Mouse (Mus musculus) stomach, embryonic 15.5 days (tissue): ENCODE measurements around the gene Catsper2. TPM values are rescaled to one million over a fixed set of nuclear protein-coding genes. Genes with fewer than 3 reads are reported as not detected.
"Not testable (repeated sequence)": the region's sequence is repeated elsewhere in the genome, so short reads cannot be mapped to it uniquely, and the experiment has no call there.

Source experiments
- ATAC-seq: fragments of 200-750 bp; cut with Nextera tagmentation; 2 replicates; pipeline ENCODE4 v1.8.0; 2017; ENCODE audit warnings: low read depth, moderate number of reproducible peaks, moderate TSS enrichment; ENCODE audit not compliant: insufficient read depth, low FRiP score
- H3K27ac ChIP-seq: fragments of 300-500 bp; sonication (generic); 2 replicates; pipeline ENCODE4 v1.5.1; 2015; ENCODE audit warnings: mild to moderate bottlenecking, inconsistent platforms
- H3K27me3 ChIP-seq: fragments of 300-500 bp; sonication (generic); replicated peaks from 2 replicates; pipeline ENCODE4 v1.6.1; 2015; ENCODE audit warnings: inconsistent platforms
- H3K36me3 ChIP-seq: fragments of 300-500 bp; sonication (generic); 2 replicates; pipeline ENCODE4 v1.6.1; 2015; ENCODE audit warnings: inconsistent platforms
- H3K4me1 ChIP-seq: fragments of 300-500 bp; sonication (generic); 2 replicates; pipeline ENCODE4 v1.6.1; 2015; ENCODE audit warnings: inconsistent platforms
- H3K4me2 ChIP-seq: fragments of 300-500 bp; sonication (generic); 2 replicates; pipeline ENCODE4 v1.6.1; 2015; ENCODE audit warnings: mild to moderate bottlenecking, inconsistent platforms
- H3K4me3 ChIP-seq: fragments of 300-500 bp; sonication (generic); replicated peaks from 2 replicates; pipeline ENCODE4 v1.5.1; 2015; ENCODE audit warnings: inconsistent platforms
- H3K9ac ChIP-seq: fragments of 300-500 bp; sonication (generic); 2 replicates; pipeline ENCODE4 v1.6.1; 2015; ENCODE audit warnings: inconsistent platforms
- H3K9me3 ChIP-seq: fragments of 300-500 bp; sonication (generic); 2 replicates; pipeline ENCODE4 v1.6.1; 2016; ENCODE audit warnings: inconsistent platforms
- WGBS: fragments of 180-500 bp; shearing (Covaris S2); methylation state at CpG from one replicate; pipeline ENCODE4 v1.1.7; 2015; 5-methylcytosine and 5-hydroxymethylcytosine counted together
- polyA plus RNA-seq: library from polyadenylated mRNA; unstranded; fragments of >200 nt; fragmentation: Nextera tagmentation; extraction: Ambion mirVana; gene quantifications from 2 replicates; pipeline ENCODE4 v1.2.1, GENCODE M21; 2015

The Catsper2 gene
- polyA plus RNA-seq, 1 experiment from 2014 or later, result 1.6 TPM

GRCm38 (mm10) chr2:121423166-121423565 is 9.6 kb upstream of the Catsper2 start:
- H3K27me3 ChIP-seq, result no peaks in the 10 kb centered on the region
- peaks cover 30% of the 10 kb centered on the region; the same call in 1 of the 2 replicates for H3K36me3 ChIP-seq
- no peak overlapping the region for H3K9ac ChIP-seq
- H3K9me3 ChIP-seq, result no peaks in the 10 kb centered on the region
- H3K4me2 ChIP-seq, result no peak overlapping the region
- no peak for ATAC-seq
- H3K4me3 ChIP-seq, result no peak overlapping the region
- no peak overlapping the region for H3K27ac ChIP-seq
- H3K4me1 ChIP-seq, result 0 out of 2 replicates have a peak, but pooled peaks cover 10% of the 10 kb centered on the region
- WGBS, result 92% methylated on average over 2 of the region's 2 CpGs

- Histone ChIP-seq H3K4me2 (no peak overlapping the region), H3K9ac (no peak overlapping the region), H3K4me1 (peaks cover 21% of the 10 kb centered on the region; the same call in 1 of the 2 replicates), H3K36me3 (peaks cover 20% of the 10 kb centered on the region; the same call in 1 of the 2 replicates), H3K27me3 (no peaks in the 10 kb centered on the region), H3K27ac (no peak overlapping the region), H3K9me3 (no peaks in the 10 kb centered on the region), H3K4me3 (no peak overlapping the region)
- ATAC-seq, result no peak
- 77% methylated on average over 3 of the region's 3 CpGs for WGBS
These were observed 4.9 kb upstream of the Catsper2 start for GRCm38 (mm10) chr2:121418476-121418875.

GRCm38 (mm10) chr2:121416356-121416755 is 2.8 kb upstream of the Catsper2 start:
- Histone ChIP-seq H3K4me3 (no peak overlapping the region; the same call in 1 of the 2 replicates), H3K4me2 (peak overlapping the region; percentile 29)

GRCm38 (mm10) chr2:121415591-121415990 is 2.0 kb upstream of the Catsper2 start:
- H3K9ac ChIP-seq, result no peak overlapping the region

More at GRCm38 (mm10) chr2:121416356-121416755, 2.8 kb upstream of the Catsper2 start:
- Histone ChIP-seq H3K27me3 (no peaks in the 10 kb centered on the region), H3K9ac (no peak overlapping the region), H3K36me3 (peaks cover 10% of the 10 kb centered on the region; the same call in 1 of the 2 replicates), H3K27ac (no peak overlapping the region), H3K9me3 (no peaks in the 10 kb centered on the region), H3K4me1 (peaks cover 24% of the 10 kb centered on the region; the same call in 1 of the 2 replicates)
- no peak for ATAC-seq
- 80% methylated on average over 6 of the region's 6 CpGs for WGBS

GRCm38 (mm10) chr2:121415103-121415502 is 1.5 kb upstream of the Catsper2 start:
- Histone ChIP-seq H3K4me1 (peaks cover 24% of the 10 kb centered on the region; the same call in 1 of the 2 replicates), H3K27me3 (no peaks in the 10 kb centered on the region), H3K27ac (no peak overlapping the region), H3K9me3 (no peaks in the 10 kb centered on the region), H3K4me2 (peak overlapping the region; percentile 65), H3K36me3 (peaks cover 10% of the 10 kb centered on the region; the same call in 1 of the 2 replicates), H3K9ac (no peak overlapping the region), H3K4me3 (peak overlapping the region; percentile 67)
- 36% methylated on average over 3 of the region's 3 CpGs for WGBS
- no peak for ATAC-seq

More at GRCm38 (mm10) chr2:121415591-121415990, 2.0 kb upstream of the Catsper2 start:
- Histone ChIP-seq H3K9me3 (no peaks in the 10 kb centered on the region), H3K27ac (no peak overlapping the region), H3K4me1 (peaks cover 24% of the 10 kb centered on the region; the same call in 1 of the 2 replicates), H3K36me3 (peaks cover 10% of the 10 kb centered on the region; the same call in 1 of the 2 replicates), H3K4me2 (peak overlapping the region; percentile 65), H3K4me3 (peak overlapping the region; percentile 67), H3K27me3 (no peaks in the 10 kb centered on the region)
- ATAC-seq, result no peak
- 70% methylated on average over 3 of the region's 3 CpGs for WGBS

GRCm38 (mm10) chr2:121414139-121414685 is 620 bp upstream of the Catsper2 start:
- Histone ChIP-seq H3K4me2 (peak overlapping the region; percentile 65), H3K9ac (peak overlapping the region; percentile 72), H3K27me3 (no peaks in the 10 kb centered on the region), H3K36me3 (peaks cover 10% of the 10 kb centered on the region; the same call in 1 of the 2 replicates), H3K27ac (peak overlapping the region; percentile 91), H3K4me3 (peak overlapping the region; percentile 67), H3K4me1 (peaks cover 21% of the 10 kb centered on the region; the same call in 1 of the 2 replicates), H3K9me3 (no peaks in the 10 kb centered on the region)
- under 1% methylated on average over 32 of the region's 32 CpGs for WGBS
- peak; percentile 41 for ATAC-seq

GRCm38 (mm10) chr2:121412843-121413386 is 677 bp downstream of the Catsper2 start:
- peak overlapping the region; percentile 91 for H3K27ac ChIP-seq
- 10% methylated on average over 4 of the region's 4 CpGs for WGBS
- no peaks in the 10 kb centered on the region for H3K27me3 ChIP-seq
- peak overlapping the region; percentile 32; the same call in 1 of the 2 replicates for H3K9ac ChIP-seq
- H3K4me1 ChIP-seq, result peaks cover 14% of the 10 kb centered on the region; the same call in 1 of the 2 replicates
- H3K4me2 ChIP-seq, result peak overlapping the region; percentile 65
- ATAC-seq, result no peak
- H3K4me3 ChIP-seq, result peak overlapping the region; percentile 67
- H3K36me3 ChIP-seq, result peaks cover 3% of the 10 kb centered on the region; the same call in 1 of the 2 replicates
- H3K9me3 ChIP-seq, result no peaks in the 10 kb centered on the region

- Histone ChIP-seq H3K27me3 (no peaks in the 10 kb centered on the region), H3K36me3 (no peaks in the 10 kb centered on the region), H3K4me3 (no peak overlapping the region), H3K27ac (no peak overlapping the region), H3K9me3 (no peaks in the 10 kb centered on the region), H3K4me2 (no peak overlapping the region), H3K9ac (no peak overlapping the region), H3K4me1 (0 out of 2 replicates have a peak, but pooled peaks cover 3% of the 10 kb centered on the region)
- 37% methylated on average over 4 of the region's 4 CpGs for WGBS
- no peak for ATAC-seq
These were observed 5.4 kb downstream of the Catsper2 start for GRCm38 (mm10) chr2:121408160-121408559.

GRCm38 (mm10) chr2:121403296-121403695 is 10.3 kb downstream of the Catsper2 start:
- Histone ChIP-seq H3K4me2 (no peak overlapping the region), H3K36me3 (no peaks in the 10 kb centered on the region), H3K4me3 (no peak overlapping the region), H3K9me3 (no peaks in the 10 kb centered on the region), H3K27me3 (no peaks in the 10 kb centered on the region), H3K27ac (no peak overlapping the region), H3K9ac (no peak overlapping the region), H3K4me1 (no peaks in the 10 kb centered on the region)
- ATAC-seq, result no peak

GRCm38 (mm10) chr2:121396624-121397023 is 17.0 kb downstream of the Catsper2 start:
- H3K4me2 ChIP-seq, result no peak overlapping the region
- no peak overlapping the region for H3K4me3 ChIP-seq
- no peaks in the 10 kb centered on the region for H3K9me3 ChIP-seq
- H3K4me1 ChIP-seq, result no peaks in the 10 kb centered on the region
- WGBS, result 11% methylated on average over 8 of the region's 8 CpGs
- no peaks in the 10 kb centered on the region for H3K36me3 ChIP-seq
- no peak for ATAC-seq
- no peak overlapping the region for H3K27ac ChIP-seq
- no peak overlapping the region for H3K9ac ChIP-seq
- no peaks in the 10 kb centered on the region for H3K27me3 ChIP-seq

- H3K9ac ChIP-seq, H3K4me2 ChIP-seq, ATAC-seq, H3K36me3 ChIP-seq, H3K4me1 ChIP-seq, H3K27me3 ChIP-seq, H3K27ac ChIP-seq, H3K9me3 ChIP-seq, H3K4me3 ChIP-seq: not testable (repeated sequence)
- 95% methylated on average over 17 of the region's 17 CpGs for WGBS
These were observed 26.5 kb downstream of the Catsper2 start, which contains the start of gene Strc for GRCm38 (mm10) chr2:121386961-121387575. Strc (minus strand) TSS chr2:121387168.

- ATAC-seq, result no peak
- no peaks in the 10 kb centered on the region for H3K4me1 ChIP-seq
- H3K27ac ChIP-seq, result no peak overlapping the region
- no peak overlapping the region for H3K9ac ChIP-seq
- H3K4me2 ChIP-seq, result no peak overlapping the region
- H3K36me3 ChIP-seq, result no peaks in the 10 kb centered on the region
- no peaks in the 10 kb centered on the region for H3K9me3 ChIP-seq
- no peaks in the 10 kb centered on the region for H3K27me3 ChIP-seq
- WGBS, result 43% methylated on average over 2 of the region's 2 CpGs
- no peak overlapping the region for H3K4me3 ChIP-seq
These were observed 38.8 kb downstream of the Catsper2 start for GRCm38 (mm10) chr2:121374766-121375165.
